Mouse (Mus musculus) kidney, adult 2 months (tissue): ENCODE measurements at regions not wholly inside any gene's neighbourhood (a gene's known extent, or its start where the extent isn't known, plus 50 kb on each side); places are given as distances from the start of the nearest gene placed in this dataset.

ENCODE experiments used
- DNase-seq: peaks from one replicate; pipeline ENCODE4 v3.0.0; 2021
- H3K27ac ChIP-seq: fragments of 200-500 bp; 2 replicates; pipeline ENCODE4 v1.5.1; 2012; ENCODE audit warnings: low read depth, low read length, control low read depth, inconsistent platforms; ENCODE audit not compliant: insufficient read depth
- H3K27me3 ChIP-seq: fragments of 200-500 bp; replicated peaks from 2 replicates; pipeline ENCODE4 v1.6.1; 2012; ENCODE audit warnings: mild to moderate bottlenecking, moderate library complexity, low read length, inconsistent platforms; ENCODE audit not compliant: control insufficient read depth, insufficient read depth
- H3K36me3 ChIP-seq: fragments of 200-500 bp; 2 replicates; pipeline ENCODE4 v1.6.1; 2012; ENCODE audit warnings: mild to moderate bottlenecking, moderate library complexity, low read length, inconsistent platforms; ENCODE audit not compliant: control insufficient read depth, insufficient read depth
- H3K4me1 ChIP-seq: fragments of 200-500 bp; 2 replicates; pipeline ENCODE4 v1.6.1; 2011; ENCODE audit warnings: low read length; ENCODE audit not compliant: control insufficient read depth, insufficient read depth
- H3K4me3 ChIP-seq: fragments of 200-500 bp; 2 replicates; pipeline ENCODE4 v1.5.1; 2011; ENCODE audit warnings: mild to moderate bottlenecking, low read depth, low read length, control low read depth; ENCODE audit not compliant: insufficient read depth
- CTCF ChIP-seq: fragments of 200-500 bp; conservative IDR thresholded peaks from 2 replicates; pipeline ENCODE4 v1.5.1; 2011; ENCODE audit warnings: low read depth, mild to moderate bottlenecking, control low read depth, low read length, moderate library complexity, mixed read lengths; ENCODE audit not compliant: insufficient read depth, insufficient read length
- POLR2A ChIP-seq: fragments of 200-500 bp; IDR thresholded peaks from one replicate; pipeline ENCODE4 v1.6.1; 2011; ENCODE audit warnings: low read depth, low read length, control low read depth
- WGBS: fragments of 180-500 bp; shearing (Covaris S2); methylation state at CpG from one replicate; pipeline ENCODE4 v1.1.7; 2018; 5-methylcytosine and 5-hydroxymethylcytosine counted together

GRCm38 (mm10) chr13:115427091-115428033 is 325.6 kb upstream of the Itga1 start:
- Histone ChIP-seq H3K4me1 (no peaks in the 10 kb centered on the region), H3K4me3 (no peak overlapping the region), H3K27ac (no peak overlapping the region), H3K36me3 (no peaks in the 10 kb centered on the region), H3K27me3 (no peaks in the 10 kb centered on the region)
- no peak for DNase-seq
- 78% methylated on average over 12 of the region's 12 CpGs for whole genome bisulfite sequencing
- TF ChIP-seq POLR2A (no peak), CTCF (no peak)

GRCm38 (mm10) chr13:115425610-115426562 is 324.1 kb upstream of the Itga1 start:
- H3K27ac ChIP-seq, result no peak overlapping the region
- no peak for DNase-seq
- H3K27me3 ChIP-seq, result no peaks in the 10 kb centered on the region
- no peaks in the 10 kb centered on the region for H3K4me1 ChIP-seq
- H3K4me3 ChIP-seq, result no peak overlapping the region
- H3K36me3 ChIP-seq, result no peaks in the 10 kb centered on the region
- WGBS, result 72% methylated on average over 8 of the region's 8 CpGs
- TF ChIP-seq POLR2A (no peak), CTCF (no peak)

- H3K4me1 ChIP-seq, result no peaks in the 10 kb centered on the region
- H3K36me3 ChIP-seq, result no peaks in the 10 kb centered on the region
- DNase-seq, result no peak
- no peak overlapping the region for H3K27ac ChIP-seq
- no peaks in the 10 kb centered on the region for H3K27me3 ChIP-seq
- TF ChIP-seq POLR2A, result no peak
- no peak for TF ChIP-seq CTCF
- no peak overlapping the region for H3K4me3 ChIP-seq
- 78% methylated on average over 3 of the region's 3 CpGs for WGBS
Observed at GRCm38 (mm10) chr13:115423761-115424160, 322.0 kb upstream of the Itga1 start.

DNA sequence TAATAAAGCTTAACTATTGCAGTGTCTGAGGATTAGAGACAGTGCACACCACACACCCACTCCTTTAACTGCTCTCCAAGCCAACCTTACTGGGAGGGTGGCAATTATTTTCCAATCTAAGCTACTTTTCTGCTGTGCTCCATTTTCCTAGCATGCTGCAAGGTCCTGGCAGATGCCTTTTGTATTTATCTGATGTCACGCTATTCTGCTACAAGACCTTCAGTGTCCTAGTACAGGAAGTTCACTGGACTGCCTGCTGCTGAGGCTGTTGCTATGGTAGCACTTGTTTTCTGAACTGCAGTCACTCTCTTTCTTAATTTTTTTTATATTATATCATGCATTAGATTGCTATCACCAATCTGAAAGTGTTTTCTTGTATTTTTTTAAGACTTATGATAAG is 319.7 kb upstream of the Itga1 start:
- Histone ChIP-seq H3K36me3 (no peaks in the 10 kb centered on the region), H3K27me3 (no peaks in the 10 kb centered on the region), H3K4me3 (no peak overlapping the region), H3K4me1 (no peaks in the 10 kb centered on the region), H3K27ac (no peak overlapping the region)
- DNase-seq, result no peak
- TF ChIP-seq POLR2A, result no peak
- TF ChIP-seq CTCF, result no peak
- 36% methylated on average over 1 of the region's 1 CpGs for WGBS

GRCm38 (mm10) chr13:115417829-115418228 is 316.1 kb upstream of the Itga1 start:
- Histone ChIP-seq H3K4me1 (no peaks in the 10 kb centered on the region), H3K36me3 (no peaks in the 10 kb centered on the region), H3K27ac (no peak overlapping the region), H3K27me3 (no peaks in the 10 kb centered on the region), H3K4me3 (no peak overlapping the region)
- WGBS, result 73% methylated on average over 4 of the region's 4 CpGs
- TF ChIP-seq POLR2A (no peak), CTCF (no peak)
- DNase-seq, result no peak

DNA sequence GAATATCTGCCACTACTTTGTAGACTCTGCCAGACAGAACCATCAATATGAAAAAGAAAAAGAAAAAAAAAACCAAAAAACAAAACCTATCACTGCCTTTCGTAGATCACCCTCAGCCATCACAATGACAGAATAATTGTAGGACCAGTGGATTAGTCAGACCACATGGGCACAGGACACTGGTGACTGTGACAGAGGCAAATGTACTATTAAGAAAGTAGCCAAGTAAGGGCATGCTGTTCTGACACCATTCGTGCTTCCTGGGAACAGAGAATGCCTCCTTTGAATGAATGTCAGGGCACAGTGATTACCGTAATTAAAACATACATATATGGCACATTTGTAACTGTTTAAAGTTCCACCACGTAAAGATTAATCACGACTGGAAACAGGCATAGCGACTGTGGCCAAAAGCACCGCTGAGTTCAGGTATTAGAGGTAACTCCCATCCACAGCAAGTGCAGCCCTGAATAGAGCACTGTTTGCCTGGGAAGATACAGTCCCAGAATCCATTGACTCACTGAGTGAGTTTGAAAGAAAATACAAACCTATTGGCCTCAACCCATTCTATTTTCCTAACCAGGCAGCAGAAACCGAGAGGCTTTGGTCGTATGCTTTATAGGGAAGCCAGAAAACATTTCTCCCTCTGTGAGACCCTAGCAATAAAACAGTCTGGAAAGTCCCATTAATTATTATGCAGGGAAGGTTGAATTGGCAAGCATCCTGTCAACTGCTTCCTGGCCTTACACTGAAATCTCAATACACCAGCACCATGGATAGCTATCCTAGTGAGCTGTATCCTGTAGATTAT is 312.2 kb upstream of the Itga1 start:
- TF ChIP-seq CTCF (no peak), POLR2A (no peak)
- Histone ChIP-seq H3K36me3 (no peaks in the 10 kb centered on the region), H3K4me1 (no peaks in the 10 kb centered on the region), H3K4me3 (no peak overlapping the region), H3K27me3 (no peaks in the 10 kb centered on the region), H3K27ac (no peak overlapping the region)
- DNase-seq, result no peak
- WGBS, result 32% methylated on average over 9 of the region's 9 CpGs
